Mouse (Mus musculus) hindbrain, embryonic 14.5 days (tissue): ENCODE results near the gene Egf. TPM values are rescaled to one million over a fixed set of nuclear protein-coding genes. Genes with fewer than 3 reads are reported as not detected.
"Not testable (repeated sequence)": the region's sequence is repeated elsewhere in the genome, so short reads cannot be mapped to it uniquely, and the experiment has no call there.

Experiments used
- ATAC-seq: fragments of 200-750 bp; cut with Nextera tagmentation; 2 replicates; pipeline ENCODE4 v1.8.0; 2017; ENCODE audit warnings: moderate number of reproducible peaks, mild to moderate bottlenecking, moderate TSS enrichment, moderate library complexity; ENCODE audit not compliant: low FRiP score
- DNase-seq: peaks from one replicate; pipeline ENCODE4 v3.0.0-alpha.2; 2015; ENCODE audit warnings: low spot score
- H3K27ac ChIP-seq: fragments of 300-500 bp; sonication (generic); 2 replicates; pipeline ENCODE4 v1.5.1; 2014; ENCODE audit warnings: mild to moderate bottlenecking, moderate library complexity
- H3K27me3 ChIP-seq: fragments of 300-500 bp; sonication (generic); 2 replicates; pipeline ENCODE4 v1.6.1; 2014; ENCODE audit warnings: mild to moderate bottlenecking, low read length, mixed read lengths; ENCODE audit not compliant: control insufficient read depth, insufficient read depth
- H3K36me3 ChIP-seq: fragments of 300-500 bp; sonication (generic); replicated peaks from 2 replicates; pipeline ENCODE4 v1.6.1; 2014; ENCODE audit not compliant: control insufficient read depth, insufficient read depth
- H3K4me1 ChIP-seq: fragments of 300-500 bp; sonication (generic); replicated peaks from 2 replicates; pipeline ENCODE4 v1.6.1; 2014; ENCODE audit warnings: antibody characterized with exemption, low read length, mixed read lengths; ENCODE audit not compliant: control insufficient read depth, insufficient read depth
- H3K4me2 ChIP-seq: fragments of 300-500 bp; sonication (generic); replicated peaks from 2 replicates; pipeline ENCODE4 v1.6.1; 2014; ENCODE audit warnings: mild to moderate bottlenecking, moderate library complexity
- H3K4me3 ChIP-seq: fragments of 300-500 bp; sonication (generic); replicated peaks from 2 replicates; pipeline ENCODE4 v1.5.1; 2014; ENCODE audit warnings: mild to moderate bottlenecking, low read length
- H3K9ac ChIP-seq: fragments of 300-500 bp; sonication (generic); 2 replicates; pipeline ENCODE4 v1.6.1; 2014
- H3K9me3 ChIP-seq: fragments of 300-500 bp; sonication (generic); 2 replicates; pipeline ENCODE4 v1.6.1; 2016; ENCODE audit warnings: low read length; ENCODE audit not compliant: control insufficient read depth
- WGBS: fragments of 180-500 bp; shearing (Covaris S2); extraction: QIAGEN DNeasy Blood & Tissue Kit; methylation state at CpG from one replicate; pipeline ENCODE4 v1.1.7; 2014; 5-methylcytosine and 5-hydroxymethylcytosine counted together
- polyA plus RNA-seq: library from polyadenylated mRNA; unstranded; fragments of >200 nt; fragmentation: Nextera tagmentation; extraction: Ambion mirVana; gene quantifications from 2 replicates; pipeline ENCODE4 v1.2.1, GENCODE M21; 2014

Egf gene
- polyA plus RNA-seq, 1 experiment from 2014 or later = 2.2 TPM

DNA sequence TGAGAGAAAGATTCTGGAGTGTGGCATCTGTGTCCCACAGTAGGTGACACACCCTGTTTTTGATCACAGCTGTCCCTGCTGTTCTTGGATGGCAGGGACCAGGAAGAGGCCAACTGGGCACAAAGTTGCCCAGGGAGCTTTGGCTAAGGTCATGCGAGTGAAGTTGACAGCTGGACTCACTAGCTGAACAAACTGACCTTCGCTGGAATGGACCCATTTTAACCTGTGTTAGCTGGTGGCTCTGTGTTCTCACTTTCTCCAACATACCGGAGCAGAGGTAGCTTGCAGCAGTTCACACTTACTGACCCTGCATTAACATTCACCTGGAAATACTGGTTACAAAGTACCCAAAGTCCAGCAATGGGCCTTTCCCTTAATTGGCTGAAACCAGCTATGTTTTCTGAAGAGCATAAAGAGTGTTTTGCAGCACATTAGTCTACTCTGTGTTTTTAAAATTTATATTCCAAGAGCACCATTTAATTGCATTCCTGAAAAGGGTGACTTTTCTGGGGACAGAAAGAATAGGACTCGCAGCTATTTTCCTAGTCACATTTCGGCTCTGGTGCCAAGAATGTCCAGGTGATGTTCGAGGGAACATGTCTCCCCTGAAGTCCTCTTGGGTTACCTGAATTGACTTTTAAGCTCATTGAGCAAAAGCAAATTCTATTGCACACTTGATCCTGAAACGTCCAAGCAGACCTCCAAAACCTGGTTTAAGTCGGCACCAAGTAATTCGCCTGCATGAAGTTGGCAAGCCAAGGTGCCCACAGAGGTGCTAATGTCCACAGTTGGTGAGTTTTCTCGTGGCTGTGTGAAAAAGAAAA lies 12.1 kb upstream of the Egf start:
- DNase-seq (no peak), ATAC-seq (no peak)
- no peak overlapping the region for H3K27ac ChIP-seq
- 91% methylated on average over 10 of the region's 10 CpGs for WGBS
- H3K4me1 ChIP-seq = no peaks in the 10 kb centered on the region
- no peaks in the 10 kb centered on the region for H3K27me3 ChIP-seq
- H3K4me3 ChIP-seq = no peak overlapping the region
- no peak overlapping the region for H3K4me2 ChIP-seq
- no peaks in the 10 kb centered on the region for H3K36me3 ChIP-seq
- no peak overlapping the region for H3K9ac ChIP-seq
- no peaks in the 10 kb centered on the region; the same call in 1 of the 2 replicates for H3K9me3 ChIP-seq

DNA sequence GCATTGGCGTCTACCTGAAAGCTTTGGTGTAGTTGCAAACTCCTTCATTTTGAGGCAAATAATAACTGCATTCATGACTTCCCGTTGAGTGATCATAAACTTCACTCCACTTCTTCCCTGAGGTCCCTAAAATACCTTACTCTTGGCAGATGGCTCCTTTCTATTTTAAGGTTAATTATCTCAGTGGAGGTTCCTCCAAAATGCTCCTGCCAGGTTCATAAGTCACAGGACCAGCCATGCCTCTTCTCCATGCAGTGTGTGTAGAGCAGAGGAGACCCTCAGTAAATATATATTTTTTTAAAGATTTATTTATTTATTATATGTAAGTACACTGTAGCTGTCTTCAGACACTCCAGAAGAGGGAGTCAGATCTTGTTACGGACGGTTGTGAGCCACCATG lies 11.0 kb upstream of the Egf start:
- H3K9me3 ChIP-seq = no peaks in the 10 kb centered on the region; the same call in 1 of the 2 replicates
- DNase-seq = no peak
- H3K4me1 ChIP-seq = no peaks in the 10 kb centered on the region
- no peaks in the 10 kb centered on the region for H3K27me3 ChIP-seq
- no peak overlapping the region for H3K4me3 ChIP-seq
- no peak for ATAC-seq
- H3K9ac ChIP-seq = no peak overlapping the region
- H3K4me2 ChIP-seq = no peak overlapping the region
- no peak overlapping the region for H3K27ac ChIP-seq
- WGBS = 78% methylated on average over 4 of the region's 4 CpGs
- H3K36me3 ChIP-seq = no peaks in the 10 kb centered on the region

DNA sequence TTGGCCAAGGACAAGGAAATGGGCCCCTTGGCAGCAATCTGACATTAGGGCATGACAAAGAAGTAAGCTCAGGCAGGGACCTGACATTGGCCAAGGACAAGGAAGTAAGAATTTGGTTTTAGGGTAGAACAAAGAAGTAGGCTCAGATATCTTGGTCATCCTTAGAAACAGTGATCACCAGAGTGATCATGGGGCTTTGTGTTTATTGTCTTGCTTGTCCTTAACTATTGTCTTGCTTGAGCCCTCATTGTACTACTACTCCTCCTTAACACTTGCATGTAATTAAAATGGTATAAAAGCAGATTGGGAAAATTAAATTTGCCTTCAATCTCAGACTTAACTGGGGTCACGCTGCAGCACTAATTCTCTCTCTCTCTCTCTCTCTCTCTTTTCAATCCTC lies 2.5 kb upstream of the Egf start:
- Histone ChIP-seq H3K9me3 (peaks cover 15% of the 10 kb centered on the region), H3K4me1 (peaks cover 10% of the 10 kb centered on the region)
- 90% methylated on average over 1 of the region's 1 CpGs for WGBS
- H3K27ac ChIP-seq, H3K4me3 ChIP-seq, ATAC-seq, H3K9ac ChIP-seq, H3K4me2 ChIP-seq, DNase-seq, H3K36me3 ChIP-seq, H3K27me3 ChIP-seq: not testable (repeated sequence)

DNA sequence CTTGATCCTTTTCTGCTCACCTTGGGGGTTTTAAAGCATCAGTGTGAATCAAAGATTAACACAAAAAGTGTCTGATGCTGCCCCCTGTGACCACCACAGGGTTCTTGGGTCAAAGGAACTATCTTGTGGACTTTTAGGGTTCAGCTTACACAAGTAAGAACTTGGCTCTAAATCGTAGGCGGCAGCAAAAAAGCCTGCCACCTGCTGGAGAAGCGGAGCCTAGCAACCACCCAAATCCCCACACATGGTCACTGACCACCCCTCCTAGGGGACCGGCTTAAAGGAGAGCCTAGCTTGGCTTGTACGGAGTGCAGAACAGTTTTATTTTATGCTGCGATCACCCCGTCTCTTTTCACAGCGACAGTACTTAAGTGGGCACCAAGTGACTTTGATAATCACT lies 10.3 kb downstream of the Egf start:
- WGBS = 54% methylated on average over 8 of the region's 8 CpGs

DNA sequence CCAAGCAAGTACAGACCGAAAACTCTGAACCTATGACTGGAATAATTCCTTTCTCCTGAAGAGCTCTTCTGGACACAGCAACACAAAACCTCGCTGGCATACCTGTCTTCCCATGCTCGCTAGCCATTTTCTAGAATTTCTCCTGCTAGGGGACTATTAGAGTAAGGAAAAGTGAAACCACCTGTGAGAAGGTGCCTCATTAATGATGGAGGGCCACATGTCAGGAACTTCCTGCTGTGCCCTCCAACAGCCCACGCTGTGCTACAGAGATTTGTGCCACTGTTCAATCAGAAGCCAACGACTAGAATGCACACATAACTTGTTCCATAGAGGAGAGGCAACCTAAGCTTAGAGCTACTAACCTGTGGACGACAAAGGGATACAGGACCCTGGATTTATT lies 12.3 kb downstream of the Egf start:
- DNase-seq = no peak
- no peak overlapping the region for H3K4me2 ChIP-seq
- no peaks in the 10 kb centered on the region for H3K9me3 ChIP-seq
- ATAC-seq = no peak
- H3K36me3 ChIP-seq = no peaks in the 10 kb centered on the region
- H3K9ac ChIP-seq = no peak overlapping the region
- H3K27ac ChIP-seq = no peak overlapping the region
- H3K4me1 ChIP-seq = no peaks in the 10 kb centered on the region
- no peak overlapping the region for H3K4me3 ChIP-seq
- H3K27me3 ChIP-seq = no peaks in the 10 kb centered on the region
- WGBS = 80% methylated on average over 6 of the region's 6 CpGs

More for the DNA sequence above, 10.3 kb downstream of the Egf start:
- H3K27me3 ChIP-seq = no peaks in the 10 kb centered on the region
- H3K4me3 ChIP-seq = no peak overlapping the region
- no peaks in the 10 kb centered on the region for H3K4me1 ChIP-seq
- no peak overlapping the region for H3K9ac ChIP-seq
- no peak for DNase-seq
- H3K4me2 ChIP-seq = no peak overlapping the region
- no peak overlapping the region for H3K27ac ChIP-seq
- no peaks in the 10 kb centered on the region for H3K36me3 ChIP-seq
- H3K9me3 ChIP-seq = no peaks in the 10 kb centered on the region
- no peak for ATAC-seq

DNA sequence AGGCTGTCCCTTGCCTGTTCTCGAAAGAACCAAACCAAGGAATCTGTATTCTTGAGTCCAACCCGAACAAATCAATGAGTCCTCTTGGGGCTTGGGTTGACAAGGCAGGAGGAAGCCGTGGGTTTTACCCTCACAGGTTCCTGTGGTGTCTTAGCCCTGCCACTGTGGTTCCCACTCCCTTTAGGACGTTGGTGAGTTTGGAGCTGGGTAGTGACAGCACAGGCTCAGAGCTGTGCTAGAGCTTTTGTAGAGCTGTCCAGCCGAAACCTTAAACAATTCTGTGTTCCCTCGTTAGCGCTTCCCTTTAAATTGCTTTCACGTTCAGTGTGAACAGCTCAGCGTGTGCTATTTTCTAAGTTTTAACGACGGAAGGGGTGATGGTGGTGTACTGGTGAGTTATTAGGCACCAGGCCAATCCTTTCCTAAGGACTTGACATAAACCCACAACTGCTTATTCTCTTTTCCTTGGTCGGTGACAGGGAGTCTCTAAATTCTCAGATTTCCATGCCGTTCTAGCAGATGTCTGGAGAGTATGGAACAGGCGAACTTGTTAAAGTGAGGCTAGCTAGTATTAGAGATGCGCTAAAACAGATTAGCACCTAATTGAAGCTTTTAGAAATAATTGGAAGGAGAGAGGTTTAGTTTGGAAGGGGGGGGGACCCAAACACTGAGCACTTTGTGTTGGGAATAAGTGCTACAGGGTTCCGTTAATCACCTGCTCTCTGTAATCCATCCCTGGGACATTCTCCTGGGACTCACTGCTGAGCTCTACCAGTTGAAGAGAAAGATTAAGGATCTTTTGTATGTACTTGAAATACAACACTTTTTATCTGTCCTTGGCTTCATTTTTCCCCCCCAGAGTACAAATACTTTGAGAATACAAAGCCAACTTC lies 16.6 kb downstream of the Egf start:
- ATAC-seq (no peak), DNase-seq (no peak)

DNA sequence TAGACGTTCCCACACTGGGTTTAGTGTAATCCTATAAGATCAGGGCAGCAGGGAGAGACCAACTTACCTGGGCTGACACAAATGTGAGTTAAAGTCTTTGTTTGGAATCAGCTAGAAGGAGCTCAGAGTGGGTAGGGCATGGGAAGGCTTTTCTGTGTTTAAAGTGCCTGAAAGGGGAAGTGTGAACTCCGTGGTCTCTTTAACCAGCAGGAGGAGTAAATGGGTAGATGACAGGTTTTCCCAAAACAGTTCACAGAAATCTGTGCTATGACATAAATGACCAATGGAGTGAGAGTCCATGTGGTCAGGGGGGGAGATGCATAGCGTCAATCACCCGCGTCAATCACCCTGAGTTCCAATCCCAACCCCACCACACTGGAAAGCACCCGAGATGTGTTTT lies 23.5 kb downstream of the Egf start:
- no peak overlapping the region for H3K27ac ChIP-seq
- no peaks in the 10 kb centered on the region for H3K27me3 ChIP-seq
- ATAC-seq (no peak), DNase-seq (no peak)
- no peaks in the 10 kb centered on the region for H3K36me3 ChIP-seq
- no peaks in the 10 kb centered on the region for H3K9me3 ChIP-seq
- no peak overlapping the region for H3K4me3 ChIP-seq
- H3K4me2 ChIP-seq = no peak overlapping the region
- 87% methylated on average over 6 of the region's 6 CpGs for WGBS
- H3K4me1 ChIP-seq = no peaks in the 10 kb centered on the region
- no peak overlapping the region for H3K9ac ChIP-seq

More for the DNA sequence above, 16.6 kb downstream of the Egf start:
- Histone ChIP-seq H3K4me3 (no peak overlapping the region), H3K4me1 (no peaks in the 10 kb centered on the region), H3K4me2 (no peak overlapping the region), H3K27me3 (no peaks in the 10 kb centered on the region), H3K36me3 (no peaks in the 10 kb centered on the region), H3K9me3 (no peaks in the 10 kb centered on the region), H3K9ac (no peak overlapping the region), H3K27ac (no peak overlapping the region)
- 79% methylated on average over 16 of the region's 16 CpGs for WGBS

DNA sequence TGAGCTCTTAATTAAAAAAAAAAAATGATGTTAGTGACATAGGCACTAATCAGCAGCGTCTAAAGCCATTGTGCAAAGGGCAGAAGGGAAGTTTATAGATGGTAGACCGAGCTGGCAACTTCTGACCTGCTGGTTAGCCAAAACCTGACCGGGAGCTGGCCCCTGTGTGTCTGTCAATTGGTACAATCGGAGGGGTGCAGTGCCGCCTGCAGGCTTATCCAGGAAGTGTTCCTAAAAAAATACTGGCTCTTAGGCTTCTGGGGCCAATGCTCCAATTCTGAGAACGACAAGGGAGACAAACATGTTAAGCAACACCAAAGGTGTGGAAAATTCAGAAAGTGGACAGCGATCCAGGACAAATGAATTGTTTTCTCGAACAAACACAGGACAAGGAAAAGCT lies 24.7 kb downstream of the Egf start:
- H3K9me3 ChIP-seq = no peaks in the 10 kb centered on the region
- H3K4me3 ChIP-seq = no peak overlapping the region
- DNase-seq (no peak), ATAC-seq (no peak)
- no peaks in the 10 kb centered on the region for H3K36me3 ChIP-seq
- H3K4me2 ChIP-seq = no peak overlapping the region
- WGBS = 25% methylated on average over 8 of the region's 8 CpGs
- no peak overlapping the region for H3K9ac ChIP-seq
- H3K27ac ChIP-seq = no peak overlapping the region
- no peaks in the 10 kb centered on the region for H3K4me1 ChIP-seq
- H3K27me3 ChIP-seq = no peaks in the 10 kb centered on the region

DNA sequence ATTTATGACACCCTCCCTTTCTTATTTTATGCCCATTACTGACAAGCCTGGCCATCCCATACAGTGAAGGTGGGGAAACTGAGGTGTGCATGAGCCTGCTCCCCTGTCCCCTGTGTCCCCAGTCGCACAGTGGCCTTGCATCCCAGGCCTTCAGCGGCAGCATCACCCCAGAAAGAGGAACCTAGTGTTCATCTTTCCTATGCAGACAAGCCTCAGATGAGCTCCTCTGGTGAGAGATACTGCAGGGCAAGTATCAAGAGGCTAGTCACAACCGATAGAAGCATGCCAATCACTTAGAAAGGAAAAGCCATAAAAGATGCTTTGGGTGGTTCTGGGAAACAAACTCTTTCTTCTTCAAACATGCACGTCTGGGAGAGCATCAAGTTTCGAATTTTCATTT lies 25.2 kb downstream of the Egf start:
- DNase-seq = no peak
- WGBS = 85% methylated on average over 5 of the region's 5 CpGs
- H3K9ac ChIP-seq = no peak overlapping the region
- H3K27ac ChIP-seq = no peak overlapping the region
- no peak overlapping the region for H3K4me2 ChIP-seq
- H3K4me1 ChIP-seq = no peaks in the 10 kb centered on the region
- no peaks in the 10 kb centered on the region for H3K27me3 ChIP-seq
- H3K4me3 ChIP-seq = no peak overlapping the region
- no peaks in the 10 kb centered on the region for H3K9me3 ChIP-seq
- no peak for ATAC-seq
- H3K36me3 ChIP-seq = no peaks in the 10 kb centered on the region
